Mouse (Mus musculus) CD8-positive naive resting alpha-beta T cell, adult 2 months (primary cell): ENCODE data around the gene Rec114.

ENCODE experiments used
- DNase-seq, 2 experiments: peaks; one replicate each; pipeline ENCODE4 v3.0.0; 2022; ENCODE audit warnings: low read depth in 2 of 2, low spot score in 2 of 2

Gene Rec114

DNA sequence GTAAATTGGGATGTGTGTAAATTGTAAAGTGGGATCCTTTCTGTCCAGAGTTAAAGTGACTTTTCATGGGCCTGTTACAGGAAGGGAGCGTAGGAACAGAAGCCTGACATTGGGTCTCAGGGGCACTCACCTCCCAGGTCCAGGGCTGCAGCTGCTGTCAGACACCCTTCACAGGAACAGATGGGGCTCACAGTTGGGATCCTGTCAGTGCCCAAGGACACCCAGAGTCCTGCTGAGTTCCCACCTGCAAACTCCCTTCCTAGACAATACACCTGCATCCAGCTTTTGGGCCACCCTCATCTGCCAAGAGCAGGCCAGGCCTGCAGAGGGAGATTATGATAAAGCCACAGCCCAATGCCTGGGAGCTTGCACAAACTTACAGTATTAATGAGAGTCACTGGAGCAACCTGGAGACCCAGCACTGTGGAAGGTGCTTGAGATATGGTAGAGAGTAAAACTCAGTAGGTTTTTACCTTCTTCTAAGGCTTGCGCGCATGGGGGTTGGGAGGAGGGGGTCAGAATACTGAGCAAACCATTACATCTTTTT is at the start of gene Rec114:
Gene Rec114 (minus strand): TSS at position 263 of the 547 bp plus-strand sequence.
- DNase-seq, result no peak

DNA sequence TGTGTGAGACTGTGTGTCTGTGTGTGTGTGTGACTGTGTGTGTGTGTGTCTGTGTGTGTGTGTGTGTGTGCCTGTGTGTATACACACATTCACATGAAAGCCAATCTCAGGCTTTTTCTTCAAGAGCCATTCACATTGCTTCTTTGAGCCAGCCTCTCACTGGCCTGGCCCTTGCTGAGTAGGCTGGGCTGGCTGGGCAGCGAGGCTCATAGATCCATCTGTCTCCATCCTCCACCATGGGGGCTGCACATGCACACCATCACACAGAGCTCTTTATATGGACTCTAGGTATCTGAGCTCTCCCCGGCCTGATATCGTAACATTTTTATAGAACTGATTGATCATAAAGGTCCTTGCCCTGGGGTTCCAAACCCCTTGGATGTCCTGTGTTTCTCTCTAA is 45.7 kb upstream of the Rec114 start:
- DNase-seq, result no peak

DNA sequence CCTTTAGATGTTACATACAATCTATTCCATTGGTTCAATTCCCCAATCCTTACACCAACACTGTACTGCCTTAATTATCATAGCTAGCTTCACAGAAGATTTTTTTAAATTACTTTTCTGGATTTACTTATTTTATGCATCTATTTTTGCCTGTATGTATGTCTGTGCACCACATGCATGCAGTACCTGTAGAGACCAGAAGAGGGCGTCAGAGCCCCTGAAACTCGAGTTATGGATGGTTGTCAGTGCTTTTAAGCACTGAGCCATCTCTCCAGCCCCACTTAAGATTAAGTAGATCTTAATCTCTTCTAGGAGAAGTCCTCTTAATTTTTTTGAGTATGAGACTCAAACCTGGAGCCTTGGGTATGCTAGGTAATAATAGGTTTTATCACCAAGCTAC is 31.6 kb upstream of the Rec114 start:
- no peak for DNase-seq

DNA sequence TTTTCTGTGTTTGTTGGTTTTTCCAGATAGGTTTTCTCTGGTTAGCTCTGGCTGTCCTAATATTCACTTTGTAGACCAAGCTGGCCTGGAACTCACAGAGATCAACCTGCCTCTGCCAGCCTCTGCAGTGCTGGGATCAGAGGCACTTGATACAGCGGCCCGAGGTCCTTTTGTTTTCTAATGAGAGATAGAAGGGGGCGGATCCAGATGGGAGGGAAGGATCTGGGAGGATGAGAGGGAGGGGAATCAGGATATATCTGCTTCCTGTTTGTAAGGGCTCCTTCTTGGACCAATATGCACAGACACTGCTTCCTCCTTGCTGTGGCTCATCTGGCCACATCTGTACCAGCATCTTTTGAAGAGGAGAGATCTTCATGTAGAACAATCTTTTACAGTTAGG is 31.0 kb upstream of the Rec114 start:
- DNase-seq, result no peak

DNA sequence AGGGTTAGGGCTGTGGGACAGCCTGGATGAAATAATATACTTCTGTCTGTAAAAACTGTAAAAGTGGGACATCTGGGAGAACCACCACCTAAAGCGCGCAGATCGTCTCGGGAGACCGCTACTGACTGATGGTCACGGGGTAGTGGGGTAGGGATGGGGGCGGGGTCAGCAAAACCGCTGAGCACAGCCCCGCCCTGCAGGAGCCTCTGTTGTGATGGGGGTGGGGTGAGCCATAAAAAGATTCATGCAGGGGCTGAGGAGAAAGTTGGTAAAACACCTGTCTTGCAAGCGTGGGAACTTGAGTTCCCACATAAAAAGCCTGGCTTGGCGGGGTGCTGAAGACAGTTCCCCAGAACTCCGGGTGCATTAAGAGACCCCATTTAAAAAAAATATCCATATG is 26.2 kb upstream of the Rec114 start:
- no peak for DNase-seq

DNA sequence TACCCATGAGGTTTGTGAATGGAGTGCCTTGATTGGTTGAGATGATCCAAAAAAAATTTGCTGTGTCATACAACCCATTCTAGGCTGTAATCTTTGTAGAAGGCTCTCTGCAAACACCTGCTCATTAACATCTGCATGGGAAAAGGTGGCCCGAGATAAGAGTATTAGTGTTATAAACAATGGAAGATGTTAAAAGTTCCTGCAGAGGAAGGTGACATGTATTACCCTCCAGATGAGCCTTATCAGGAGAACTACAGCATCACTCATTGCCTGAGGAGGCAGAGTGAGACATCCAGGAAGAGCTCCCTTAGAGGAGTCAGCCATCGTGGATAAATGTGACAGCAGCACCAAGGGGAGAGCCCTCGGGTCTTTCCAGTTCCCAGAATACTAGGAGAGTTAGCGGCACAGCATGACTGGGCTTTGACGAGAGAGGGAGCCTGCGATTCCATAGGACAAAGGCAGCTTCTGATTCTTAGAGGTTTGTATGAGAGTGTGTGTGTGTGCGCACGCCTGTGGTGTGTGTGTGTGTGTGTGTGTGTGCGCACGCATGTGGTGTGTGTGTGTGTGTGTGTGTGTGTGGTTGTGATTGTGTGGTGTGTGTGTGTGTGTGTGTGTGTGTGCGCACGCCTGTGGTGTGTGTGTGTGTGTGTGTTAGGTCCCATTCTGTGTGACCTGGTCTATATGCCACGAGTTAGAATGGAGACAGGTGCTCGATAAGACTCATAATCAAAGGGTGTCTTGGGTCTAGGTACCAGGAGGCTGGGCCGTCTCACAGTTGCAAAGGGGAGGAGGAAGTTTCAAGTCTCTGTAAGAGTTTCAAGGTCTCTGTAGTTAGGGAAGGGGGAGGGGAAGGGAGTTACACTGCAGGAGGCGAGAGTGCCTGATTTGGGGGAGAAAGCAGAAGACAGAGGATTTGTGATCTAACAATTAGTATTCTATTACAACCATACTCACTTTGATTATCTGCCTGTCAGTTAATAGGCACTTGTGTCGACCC is 23.5 kb upstream of the Rec114 start:
- DNase-seq, result no peak

DNA sequence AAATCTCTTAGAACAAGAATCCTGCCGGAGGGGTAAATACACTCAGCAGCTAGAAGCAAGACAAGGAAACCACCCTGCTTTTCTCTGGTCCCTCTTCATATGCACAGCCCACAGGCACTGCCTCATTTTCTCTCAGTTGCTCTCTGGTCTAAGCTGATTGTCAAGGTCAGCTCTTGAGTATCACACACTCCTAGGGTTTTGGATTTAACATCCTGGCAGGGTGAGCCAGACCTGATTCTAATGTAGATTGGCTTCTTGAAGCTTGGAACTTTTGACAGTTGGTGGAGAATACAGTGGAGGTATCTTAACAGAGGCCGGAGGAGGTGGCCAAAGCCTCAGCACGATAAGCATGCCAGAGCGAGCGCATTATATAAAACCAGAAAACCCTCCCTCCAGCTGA is 20.6 kb upstream of the Rec114 start:
- DNase-seq, result no peak

DNA sequence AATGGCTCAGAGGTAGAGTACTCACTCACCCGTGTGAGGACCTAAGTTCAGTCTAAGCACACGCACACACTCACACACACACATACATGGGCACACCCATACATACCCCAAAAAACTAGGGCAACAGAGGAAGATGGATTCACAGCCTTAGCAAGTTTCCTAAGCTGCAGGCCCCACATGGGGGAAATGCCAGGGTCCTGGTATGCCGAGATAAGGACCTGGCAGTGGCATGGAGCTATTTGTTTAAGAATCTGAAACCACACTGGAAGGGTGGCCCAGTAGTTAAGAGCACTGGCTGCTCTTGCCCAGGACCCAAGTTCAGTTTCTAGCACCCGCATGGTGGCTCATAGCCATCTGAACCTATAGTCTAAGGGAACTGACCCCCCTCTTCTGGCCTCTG is 19.4 kb upstream of the Rec114 start:
- DNase-seq, result no peak

DNA sequence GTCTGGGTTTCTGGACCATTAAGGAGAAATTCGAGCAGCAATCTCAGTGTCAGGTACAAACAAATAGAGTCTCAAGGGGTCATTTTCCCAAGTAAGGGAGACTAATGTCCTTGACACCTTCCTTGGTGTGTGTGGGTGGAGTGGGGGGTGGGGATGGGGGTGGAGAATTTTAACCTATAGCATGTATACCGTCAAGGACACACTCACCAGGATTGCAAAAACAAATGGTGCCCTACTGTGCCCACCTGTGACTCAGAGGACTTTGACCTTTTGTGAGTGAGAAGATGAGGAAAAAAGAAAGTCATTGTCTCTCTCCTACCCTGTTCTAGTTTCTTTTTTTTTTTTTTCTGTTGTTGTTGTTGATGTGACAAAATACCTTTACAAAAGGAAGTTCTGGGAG is 18.3 kb upstream of the Rec114 start:
- DNase-seq, result no peak

DNA sequence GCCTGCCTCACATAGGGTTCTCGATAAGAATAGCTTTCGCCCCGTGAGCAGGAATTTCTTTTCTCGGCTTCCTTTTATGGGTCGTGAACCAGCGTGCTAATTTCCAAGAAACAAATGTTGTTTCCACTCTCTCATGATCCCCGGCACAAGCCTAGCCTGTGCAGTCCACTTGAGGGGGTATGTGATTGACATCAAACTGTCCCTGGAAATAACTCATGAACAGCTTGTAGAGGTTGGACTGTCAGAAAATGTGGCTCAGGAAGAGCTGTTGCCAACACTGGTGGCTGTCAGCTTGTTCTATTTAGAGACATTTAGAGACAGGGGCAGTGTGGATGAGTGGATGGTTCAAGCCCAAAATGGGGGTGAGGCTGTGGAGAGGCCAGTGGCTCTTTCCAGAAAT is 15.0 kb upstream of the Rec114 start:
- DNase-seq, result no peak

DNA sequence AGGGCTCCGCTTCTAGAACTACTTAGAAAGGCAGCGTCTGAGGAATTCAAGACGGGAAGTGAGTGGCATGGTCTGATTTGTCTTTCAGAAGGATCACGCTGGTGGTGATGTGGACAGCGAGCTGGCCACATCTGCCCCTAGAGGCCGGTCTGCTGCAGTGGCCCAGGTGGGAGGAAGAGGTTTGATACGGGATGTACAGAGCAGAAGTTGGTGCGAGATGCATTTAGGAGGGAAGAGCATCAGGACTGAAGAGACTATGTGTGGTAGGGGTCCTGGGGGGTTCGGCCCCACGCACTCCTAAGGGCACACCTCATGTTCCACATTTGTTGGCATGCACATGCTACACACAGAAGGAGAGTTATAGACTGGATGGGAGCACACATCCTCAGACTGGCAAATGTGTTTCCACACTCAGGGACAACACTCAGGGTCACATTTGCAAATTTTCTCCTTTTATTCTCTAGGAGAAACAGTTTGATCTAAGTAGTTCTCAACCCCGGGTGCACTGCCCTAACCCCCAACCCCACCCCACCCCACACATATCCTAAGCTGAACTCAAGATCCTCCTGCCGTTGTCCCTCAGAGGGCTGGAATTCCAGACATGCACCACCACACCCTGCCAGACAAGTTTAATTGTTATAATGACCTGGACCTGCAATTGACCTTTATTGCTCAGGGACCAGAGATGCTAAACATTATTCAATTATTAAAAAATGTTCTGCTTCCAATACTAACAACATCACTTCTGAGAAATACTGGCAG is 12.8 kb upstream of the Rec114 start:
- no peak for DNase-seq

DNA sequence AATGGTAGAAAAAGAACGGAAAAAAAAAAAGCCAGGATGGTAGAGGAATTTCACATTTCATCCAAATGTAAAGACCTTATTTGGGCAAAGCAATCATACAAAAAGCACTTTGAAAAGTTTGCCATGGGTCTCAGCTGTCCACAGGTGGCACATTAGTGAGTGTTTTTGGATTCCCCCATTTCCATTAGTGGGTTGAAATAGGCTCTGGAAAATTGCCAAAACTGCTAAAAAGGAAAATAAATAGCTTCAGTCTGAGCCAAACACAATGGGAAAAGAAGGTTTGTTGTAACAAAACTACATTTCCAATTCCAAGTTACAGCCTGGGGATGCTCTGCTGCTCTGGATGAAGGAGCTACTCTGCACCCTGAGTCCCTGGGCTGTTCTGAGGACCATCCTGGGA is 9.8 kb upstream of the Rec114 start:
- no peak for DNase-seq

DNA sequence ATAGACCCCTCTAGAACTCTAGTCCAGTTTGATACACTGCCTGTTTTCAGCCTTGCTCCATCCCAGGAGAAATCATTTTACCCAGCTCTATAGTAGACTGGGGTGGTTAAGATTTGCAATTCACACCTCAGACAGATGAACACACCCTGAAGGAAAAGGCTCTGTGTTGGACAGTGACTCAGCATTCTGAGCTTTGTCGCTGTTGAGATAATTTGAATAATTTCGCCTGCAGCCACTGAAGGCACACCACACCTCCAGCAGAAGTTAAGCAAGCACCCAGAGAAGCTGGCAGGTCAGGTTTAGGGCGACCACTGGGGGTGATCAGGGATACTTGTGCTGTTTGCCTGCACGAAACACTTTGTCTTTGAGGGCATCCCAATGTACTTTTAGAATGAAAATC is 4.4 kb upstream of the Rec114 start:
- DNase-seq, result no peak

DNA sequence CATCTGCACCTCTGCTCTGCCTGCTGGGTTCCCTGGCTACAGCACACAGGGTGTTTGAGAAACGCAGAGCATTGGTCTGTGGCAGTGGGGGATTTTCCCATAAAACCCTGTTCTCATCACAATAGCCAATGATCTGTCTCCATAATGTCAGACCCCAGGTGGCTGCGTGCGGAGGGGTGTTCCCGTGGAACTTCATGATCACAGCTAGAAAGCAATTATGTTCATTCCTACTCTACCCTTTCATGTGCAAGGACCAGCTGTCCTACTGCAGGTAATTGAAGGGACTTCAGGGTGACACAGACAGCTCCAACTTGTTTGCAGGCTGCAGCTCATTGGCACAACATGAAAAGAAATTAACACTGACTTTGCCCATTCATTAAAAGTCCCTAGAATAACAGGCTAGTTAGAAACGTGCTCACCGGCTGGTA is 3.6 kb upstream of the Rec114 start:
- DNase-seq, result no peak

DNA sequence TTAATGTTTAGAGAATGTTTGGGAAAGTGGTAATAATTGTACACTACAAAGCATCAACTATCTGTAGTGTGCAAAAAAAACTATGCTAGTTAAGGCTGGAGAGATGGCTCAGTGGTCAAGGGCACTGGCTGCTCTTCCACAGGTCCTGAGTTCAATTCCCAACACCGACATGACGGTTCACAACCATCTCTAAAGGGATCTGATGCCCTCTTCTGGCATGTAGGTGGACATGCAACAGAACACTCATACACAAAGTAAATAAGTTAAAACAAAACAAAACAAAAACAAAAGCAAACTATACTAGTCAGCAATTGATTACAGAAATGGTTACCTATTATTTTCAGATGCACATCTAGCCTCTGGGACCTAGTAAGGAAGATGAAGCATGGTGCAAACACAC is 1.1 kb downstream of the Rec114 start:
- DNase-seq, result no peak

DNA sequence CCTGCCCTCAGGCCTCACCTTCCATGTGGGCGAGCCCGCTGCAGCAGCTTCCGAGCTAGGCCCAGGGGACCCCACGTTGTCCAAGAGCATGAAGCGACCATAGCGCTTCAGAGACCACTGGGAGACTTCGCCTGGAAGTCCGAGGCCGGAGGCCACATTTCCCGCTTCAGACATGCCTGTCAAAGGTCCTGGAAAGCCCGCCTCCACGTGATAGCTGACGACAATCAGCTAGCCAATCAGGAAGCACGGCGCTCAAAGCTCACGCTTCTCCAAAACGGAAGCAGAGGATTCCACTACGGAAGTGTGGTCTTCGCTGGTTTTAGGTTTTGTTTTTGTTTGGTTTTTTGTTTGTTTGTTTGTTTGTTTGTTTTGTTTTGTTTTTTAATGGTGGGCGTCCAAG is 2.4 kb downstream of the Rec114 start:
- DNase-seq, result no peak

DNA sequence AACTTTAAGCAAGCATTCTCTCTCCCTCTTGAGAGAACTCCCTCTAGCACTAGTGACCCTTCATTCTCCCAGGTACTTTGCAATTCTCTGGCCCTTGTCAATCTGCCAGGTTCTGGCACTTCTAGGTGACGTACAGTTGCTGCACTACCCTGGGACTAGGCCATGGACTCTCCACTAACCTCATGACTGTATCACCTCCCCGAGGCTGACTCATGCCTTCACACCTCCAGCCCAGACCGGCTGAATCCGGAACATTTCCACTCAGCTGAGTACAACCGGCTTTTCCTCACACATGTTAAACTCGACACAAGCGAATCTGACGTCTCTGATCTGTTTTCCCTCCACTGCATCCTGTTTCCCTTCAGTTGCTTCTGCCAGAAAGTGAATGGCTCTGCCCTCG is 4.0 kb downstream of the Rec114 start:
- no peak for DNase-seq

DNA sequence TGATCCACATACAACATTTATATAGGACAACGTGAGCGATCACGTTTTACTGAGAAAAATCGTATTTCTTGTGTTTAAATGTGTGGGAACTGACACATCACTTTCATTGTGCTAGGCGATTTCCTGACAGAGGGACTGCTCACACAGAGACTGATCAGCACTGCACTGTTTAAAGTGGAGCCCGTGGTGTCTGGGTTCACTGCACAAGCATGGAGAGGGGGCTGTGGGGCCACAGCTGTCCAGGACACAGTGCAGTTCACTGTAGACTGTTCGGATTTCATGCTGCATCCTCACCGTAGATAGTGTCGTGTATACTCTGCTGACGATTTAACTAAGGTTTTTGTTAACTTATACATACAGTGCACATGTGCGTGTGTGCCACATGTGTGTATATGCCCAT is 20.6 kb downstream of the Rec114 start:
- DNase-seq, result no peak

DNA sequence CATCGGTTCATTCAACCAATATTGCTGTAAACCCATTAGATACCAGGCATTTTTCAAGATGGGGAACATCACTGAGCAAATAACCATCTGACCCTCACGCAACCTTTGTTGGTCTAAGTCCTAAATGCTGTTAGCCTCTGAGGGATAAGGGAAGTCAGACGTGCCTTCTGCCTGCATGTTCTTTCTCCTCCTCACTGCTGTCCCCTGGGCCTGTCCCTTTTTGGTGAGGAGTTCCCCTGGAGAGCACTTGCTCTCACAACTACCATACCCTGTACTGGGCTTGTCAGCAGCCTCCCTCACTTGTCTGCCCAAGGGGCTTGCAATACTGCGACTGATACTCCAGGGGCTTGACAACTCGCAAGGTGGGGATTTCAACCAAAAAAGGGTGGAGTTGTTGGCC is 21.6 kb downstream of the Rec114 start:
- DNase-seq, result no peak

DNA sequence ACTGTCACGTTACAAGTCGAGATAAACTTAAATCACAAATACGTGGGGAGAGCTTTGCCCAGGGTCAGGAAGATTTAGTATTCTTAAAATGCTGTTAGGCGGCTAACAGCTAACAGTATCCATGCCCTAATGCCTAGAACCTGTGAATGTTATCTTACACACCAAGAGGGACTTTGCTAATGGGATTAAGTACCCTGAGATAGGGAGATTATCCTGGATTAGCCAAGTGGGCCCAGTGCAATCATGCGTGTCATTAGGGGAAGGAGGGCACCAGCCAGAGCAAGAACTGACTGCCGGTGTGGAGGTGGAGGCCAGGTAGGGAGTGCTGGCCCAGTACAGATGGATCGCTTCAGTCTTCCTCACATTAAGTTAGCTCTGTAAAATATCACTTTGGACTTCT is 22.7 kb downstream of the Rec114 start:
- no peak for DNase-seq

DNA sequence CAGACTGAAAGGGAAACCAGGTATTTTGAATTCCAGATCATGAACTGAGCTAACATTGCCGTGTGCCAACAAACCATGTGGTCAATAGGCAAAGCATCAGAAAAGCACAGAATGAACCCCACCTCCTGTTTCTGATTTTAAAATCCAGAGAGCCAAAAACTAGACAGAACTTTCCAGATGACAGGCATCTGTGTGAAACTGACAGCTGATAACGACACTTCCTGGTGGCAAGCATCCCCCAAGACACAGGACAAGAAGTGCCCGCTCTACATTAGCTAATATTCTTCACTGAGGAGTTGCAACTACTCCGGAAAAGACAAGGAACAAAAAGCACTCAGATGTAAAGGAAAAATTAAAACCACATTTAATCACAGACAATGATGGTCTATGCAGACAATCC is 23.6 kb downstream of the Rec114 start:
- DNase-seq, result no peak

DNA sequence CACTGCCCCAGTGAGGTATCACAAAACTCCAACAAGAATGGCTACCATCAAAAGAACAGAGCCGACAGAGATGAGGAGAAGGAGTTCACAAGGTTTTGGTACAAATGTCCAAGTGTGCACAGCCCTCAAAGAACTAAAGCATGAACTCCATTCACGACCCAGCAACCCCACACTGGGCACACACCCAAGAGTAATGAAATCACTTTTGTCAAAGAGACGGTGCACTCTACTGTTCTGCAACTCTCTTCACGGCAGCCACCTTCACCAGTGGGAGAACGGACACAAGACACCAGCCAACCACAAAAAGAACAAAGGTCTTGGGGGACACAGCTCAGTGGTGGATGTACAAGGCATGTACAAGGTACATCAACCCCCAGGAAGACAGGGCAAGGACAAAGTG is 24.3 kb downstream of the Rec114 start:
- DNase-seq, result no peak
